ENCODE assay signal across 19 mouse cellular contexts in the genomic region with DNA sequence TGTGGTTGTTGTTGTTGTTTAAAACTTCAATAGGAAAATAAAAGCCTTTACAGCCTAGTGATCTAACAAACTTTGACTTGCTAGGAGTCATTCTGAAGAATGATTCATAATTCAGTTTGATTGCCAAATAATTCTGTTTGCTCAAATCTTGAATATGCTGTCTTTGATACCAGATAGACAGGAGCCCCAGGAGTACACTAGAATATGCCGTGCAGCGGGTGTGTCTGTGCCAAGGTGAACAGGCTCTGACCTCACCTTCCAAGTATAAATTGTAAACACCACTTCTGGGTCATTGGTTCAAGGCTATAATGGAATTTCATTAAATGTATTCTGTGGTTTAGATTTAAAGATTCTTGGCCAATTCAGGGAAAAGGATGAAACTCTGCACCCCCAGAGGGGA.
DNase-seq lines count a peak whose midpoint lies in the region; ATAC-seq and TF ChIP-seq lines count a peak whose summit lies in the region.
"Had no signal": no experiment of that assay in that cellular context is flagged by ENCODE, and none has a peak within 500 bp of the region (broad histone marks: within the 10 kb centered on the region; RNA-seq: fewer than 3 reads in every experiment).

No protein-coding gene starts in this region.

- DNase-seq in layer of hippocampus, adult 2 months (ENCODE audit: low spot score in 2 of 2), result no peak
- DNase-seq in layer of hippocampus, postnatal 25 days (ENCODE audit: extremely low spot score in 1 of 2, low spot score in 1 of 2), result no peak
- DNase-seq in 416B (ENCODE audit: low read depth), result peak; percentile 23
- DNase-seq in embryonic facial prominence, embryonic 14.5 days (ENCODE audit: low spot score), result no peak
- no peak for DNase-seq in right cerebral cortex, postnatal 10 days (ENCODE audit: low spot score in 2 of 2)
- no peak for DNase-seq in cerebellum, adult 11-12 months
- DNase-seq: heart, adult 11 months; heart, postnatal 36 days; kidney, adult 11 months; kidney, postnatal 10 days; right cerebral cortex, adult 18-20 months had no signal

- TF ChIP-seq CTCF in layer of hippocampus, adult 2 months (conservative IDR thresholded peaks at IDR 0.05), result no peak

- no peaks in the 10 kb centered on the region for H3K9me3 ChIP-seq in embryonic facial prominence, embryonic 14.5 days (ENCODE audit: control insufficient read depth, low read length)
- no peaks in the 10 kb centered on the region for H3K9me3 ChIP-seq in stomach, embryonic 14.5 days (ENCODE audit: control insufficient read depth, low read depth, low read length)
- H3K9me3 ChIP-seq: forebrain, embryonic 12.5 days; limb, embryonic 10.5 days; liver, embryonic 15.5 days; midbrain, embryonic 13.5 days; neural tube, embryonic 13.5 days had no signal

- no peaks in the 10 kb centered on the region for H3K27me3 ChIP-seq in embryonic facial prominence, embryonic 14.5 days (replicated peaks; ENCODE audit: control insufficient read depth, insufficient read depth, low read length)
- no peaks in the 10 kb centered on the region for H3K27me3 ChIP-seq in stomach, embryonic 14.5 days (ENCODE audit: control insufficient read depth, insufficient read depth, low read length)
- H3K27me3 ChIP-seq: forebrain, embryonic 12.5 days; liver, embryonic 15.5 days; midbrain, embryonic 13.5 days; neural tube, embryonic 13.5 days had no signal

- no peak overlapping the region for H3K4me2 ChIP-seq in embryonic facial prominence, embryonic 14.5 days (ENCODE audit: low read depth, low read length)
- no peak overlapping the region; the same call in 1 of the 2 replicates for H3K4me2 ChIP-seq in stomach, embryonic 14.5 days (replicated peaks; ENCODE audit: low read depth, low read length)
- H3K4me2 ChIP-seq: forebrain, embryonic 12.5 days; hindbrain, embryonic 14.5 days; liver, embryonic 15.5 days; midbrain, embryonic 13.5 days; neural tube, embryonic 13.5 days had no signal

- peaks cover 40% of the 10 kb centered on the region for H3K4me1 ChIP-seq in embryonic facial prominence, embryonic 14.5 days (ENCODE audit: control insufficient read depth, insufficient read depth, low read length)
- H3K4me1 ChIP-seq in stomach, embryonic 14.5 days (ENCODE audit: control insufficient read depth, insufficient read depth, low read length), result peaks cover 60% of the 10 kb centered on the region

- no peak overlapping the region for H3K9ac ChIP-seq in embryonic facial prominence, embryonic 14.5 days (ENCODE audit: low read depth, low read length)
- no peak overlapping the region for H3K9ac ChIP-seq in stomach, embryonic 14.5 days (replicated peaks; ENCODE audit: low read depth, low read length)
- H3K9ac ChIP-seq: forebrain, embryonic 12.5 days; hindbrain, embryonic 14.5 days; liver, embryonic 15.5 days; midbrain, embryonic 13.5 days; neural tube, embryonic 13.5 days had no signal

- WGBS in embryonic facial prominence, embryonic 14.5 days, result 40% methylated on average over 2 of the region's 2 CpGs
- 15% methylated on average over 2 of the region's 2 CpGs for WGBS in stomach, embryonic 14.5 days

- H3K4me3 ChIP-seq in layer of hippocampus, adult 2 months, result no peak overlapping the region
- no peak overlapping the region for H3K4me3 ChIP-seq in embryonic facial prominence, embryonic 14.5 days (ENCODE audit: low read depth, low read length)
- H3K4me3 ChIP-seq in stomach, embryonic 14.5 days (ENCODE audit: low read depth, low read length), result no peak overlapping the region
- H3K4me3 ChIP-seq: forebrain, embryonic 12.5 days; left cerebral cortex, adult 2 months; limb, embryonic 10.5 days; liver, embryonic 15.5 days; midbrain, embryonic 13.5 days; neural tube, embryonic 13.5 days had no signal

- H3K36me3 ChIP-seq in embryonic facial prominence, embryonic 14.5 days (ENCODE audit: control insufficient read depth, insufficient read depth, low read length), result no peaks in the 10 kb centered on the region
- no peaks in the 10 kb centered on the region for H3K36me3 ChIP-seq in stomach, embryonic 14.5 days (ENCODE audit: control insufficient read depth, insufficient read depth, low read length)
- H3K36me3 ChIP-seq: forebrain, embryonic 12.5 days; limb, embryonic 10.5 days; liver, embryonic 15.5 days; midbrain, embryonic 13.5 days; neural tube, embryonic 13.5 days had no signal

- peak overlapping the region; percentile 67; the same call in 1 of the 2 replicates for H3K27ac ChIP-seq in layer of hippocampus, adult 2 months
- H3K27ac ChIP-seq in embryonic facial prominence, embryonic 14.5 days (replicated peaks; ENCODE audit: low read depth, low read length), result peak overlapping the region; percentile 49; the same call in 1 of the 2 replicates
- peak overlapping the region; percentile 77 for H3K27ac ChIP-seq in stomach, embryonic 14.5 days (ENCODE audit: low read length)
- H3K27ac ChIP-seq: forebrain, embryonic 12.5 days; hindbrain, embryonic 14.5 days; left cerebral cortex, adult 2 months; limb, embryonic 10.5 days; liver, embryonic 15.5 days; midbrain, embryonic 13.5 days; neural tube, embryonic 13.5 days had no signal

- ATAC-seq in embryonic facial prominence, embryonic 14.5 days (ENCODE audit: low read depth), result no peak
- ATAC-seq in stomach, embryonic 14.5 days (ENCODE audit: insufficient number of reproducible peaks, insufficient read depth, low FRiP score, low read depth), result no peak
- ATAC-seq: midbrain, embryonic 13.5 days had no signal
